Comparison of ENCODE assay signal across 8 mouse cellular contexts in the genomic region with DNA sequence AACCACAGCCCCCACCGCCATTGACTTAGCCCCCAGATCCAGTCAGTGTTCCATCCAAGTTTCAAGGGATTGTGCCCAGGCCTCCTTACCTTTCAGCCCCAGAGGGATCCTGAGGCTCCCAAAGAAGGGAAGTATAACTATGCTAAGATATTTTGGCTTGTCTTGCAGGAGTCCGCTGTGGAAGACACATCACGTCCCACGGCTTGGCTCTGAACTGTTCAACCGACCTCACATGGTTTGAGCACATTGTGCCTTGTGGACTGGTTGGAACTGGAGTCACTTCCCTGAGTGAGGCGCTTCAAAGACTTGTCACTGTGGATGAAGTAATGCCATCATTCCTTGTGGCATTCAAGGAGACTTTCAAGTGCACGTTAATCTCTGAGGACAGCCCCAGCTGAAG. TPM values are rescaled to one million over a fixed set of nuclear protein-coding genes. Genes with fewer than 3 reads are reported as not detected.
DNase-seq lines count a peak whose midpoint lies in the region; ATAC-seq lines count a peak whose summit lies in the region.

No protein-coding gene starts in this region.

- no peaks in the 10 kb centered on the region for H3K9me3 ChIP-seq in lung, embryonic 16.5 days (ENCODE audit: control insufficient read depth, low read length)
- H3K9me3 ChIP-seq in hindbrain, embryonic 11.5 days (ENCODE audit: control insufficient read depth, low read length) = no peaks in the 10 kb centered on the region
- no peaks in the 10 kb centered on the region for H3K9me3 ChIP-seq in midbrain, embryonic 13.5 days

- H3K36me3 ChIP-seq in lung, embryonic 16.5 days (ENCODE audit: control insufficient read depth, insufficient read depth, low read length) = no peaks in the 10 kb centered on the region
- no peaks in the 10 kb centered on the region for H3K36me3 ChIP-seq in hindbrain, embryonic 11.5 days (ENCODE audit: control insufficient read depth, insufficient read depth, low read length)
- H3K36me3 ChIP-seq in midbrain, embryonic 13.5 days = no peaks in the 10 kb centered on the region

- no peak for ATAC-seq in CD4-positive, CD25-positive, alpha-beta regulatory T cell, adult 4 months
- no peak for ATAC-seq in lung, embryonic 16.5 days (ENCODE audit: low read depth)
- ATAC-seq in hindbrain, embryonic 11.5 days (ENCODE audit: low FRiP score) = peak; percentile 15; the same call in 1 of the 2 replicates
- peak; percentile 12; the same call in 1 of the 2 replicates for ATAC-seq in midbrain, embryonic 13.5 days

- DNase-seq in CD4-positive, CD25-positive, alpha-beta regulatory T cell, adult 2 months (ENCODE audit: low read depth, low spot score) = peak; percentile 11
- DNase-seq in lung, postnatal 14 days = no peak
- DNase-seq in hindbrain, embryonic 11.5 days (ENCODE audit: low spot score) = no peak
- no peak for DNase-seq in urinary bladder, adult 18-20 months (ENCODE audit: low spot score in 2 of 2)
- DNase-seq in urinary bladder, postnatal 25 days (ENCODE audit: low spot score) = no peak

- H3K4me2 ChIP-seq in lung, embryonic 16.5 days (ENCODE audit: low read depth, low read length) = peak overlapping the region; percentile 87
- peak overlapping the region; percentile 91 for H3K4me2 ChIP-seq in hindbrain, embryonic 11.5 days (replicated peaks; ENCODE audit: low read depth, low read length)
- peak overlapping the region; percentile 82 for H3K4me2 ChIP-seq in midbrain, embryonic 13.5 days (replicated peaks)

- H3K27ac ChIP-seq in lung, embryonic 16.5 days (ENCODE audit: low read length) = no peak overlapping the region
- H3K27ac ChIP-seq in hindbrain, embryonic 11.5 days (ENCODE audit: low read depth, low read length) = peak overlapping the region; percentile 93; the same call in 1 of the 2 replicates
- peak overlapping the region; percentile 90 for H3K27ac ChIP-seq in midbrain, embryonic 13.5 days

- H3K27me3 ChIP-seq in lung, embryonic 16.5 days (ENCODE audit: control insufficient read depth, insufficient read depth, low read depth, low read length) = no peaks in the 10 kb centered on the region
- H3K27me3 ChIP-seq in hindbrain, embryonic 11.5 days (ENCODE audit: control insufficient read depth, insufficient read depth, low read length) = no peaks in the 10 kb centered on the region
- H3K27me3 ChIP-seq in midbrain, embryonic 13.5 days = peaks cover 8% of the 10 kb centered on the region; the same call in 1 of the 2 replicates

- H3K4me3 ChIP-seq in lung, embryonic 16.5 days (ENCODE audit: low read length) = peak overlapping the region; percentile 93
- H3K4me3 ChIP-seq in hindbrain, embryonic 11.5 days (ENCODE audit: low read depth, low read length) = peak overlapping the region; percentile 76
- peak overlapping the region; percentile 79 for H3K4me3 ChIP-seq in midbrain, embryonic 13.5 days (replicated peaks)

- H3K4me1 ChIP-seq in lung, embryonic 16.5 days (replicated peaks; ENCODE audit: control insufficient read depth, insufficient read depth, low read length) = no peaks in the 10 kb centered on the region
- no peaks in the 10 kb centered on the region; the same call in 1 of the 2 replicates for H3K4me1 ChIP-seq in hindbrain, embryonic 11.5 days (replicated peaks; ENCODE audit: control insufficient read depth, insufficient read depth, low read length)
- H3K4me1 ChIP-seq in midbrain, embryonic 13.5 days (replicated peaks) = peaks cover 5% of the 10 kb centered on the region

- peak overlapping the region; percentile 95 for H3K9ac ChIP-seq in lung, embryonic 16.5 days (ENCODE audit: low read length)
- peak overlapping the region; percentile 85 for H3K9ac ChIP-seq in hindbrain, embryonic 11.5 days (ENCODE audit: low read depth, low read length)
- H3K9ac ChIP-seq in midbrain, embryonic 13.5 days (replicated peaks) = peak overlapping the region; percentile 83

- 54% methylated on average over 7 of the region's 7 CpGs for WGBS in lung, embryonic 16.5 days
- WGBS in hindbrain, embryonic 11.5 days = 76% methylated on average over 7 of the region's 7 CpGs
- 70% methylated on average over 7 of the region's 7 CpGs for WGBS in midbrain, embryonic 13.5 days

RNA-seq across cellular contexts. Expression of a gene that starts 0.9 kb away (rescaled TPM):
- polyA plus RNA-seq in CD4-positive, CD25-positive, alpha-beta regulatory T cell, adult 4 months (2017; shearing (Covaris generic)) = not detected
- polyA plus RNA-seq in lung, embryonic 16.5 days (2015; fragmentation: Nextera tagmentation; extraction: Ambion mirVana) = 12.8 and 13.8 TPM in 2 replicates
- 20.8 and 23.7 TPM in 2 replicates for polyA plus RNA-seq in hindbrain, embryonic 11.5 days (2014; fragmentation: Nextera tagmentation; extraction: Ambion mirVana)
- polyA plus RNA-seq in midbrain, embryonic 13.5 days (2015; fragmentation: Nextera tagmentation; extraction: Ambion mirVana) = 14.6 and 16.6 TPM in 2 replicates

RNA-seq across cellular contexts. Expression of a gene that starts 16.3 kb away (rescaled TPM):
- polyA plus RNA-seq in CD4-positive, CD25-positive, alpha-beta regulatory T cell, adult 4 months (2017; shearing (Covaris generic)) = not detected
- 2.4 and 3.0 TPM in 2 replicates for polyA plus RNA-seq in lung, embryonic 16.5 days (2015; fragmentation: Nextera tagmentation; extraction: Ambion mirVana)
- polyA plus RNA-seq in hindbrain, embryonic 11.5 days (2014; fragmentation: Nextera tagmentation; extraction: Ambion mirVana) = 3.4 and 3.9 TPM in 2 replicates
- polyA plus RNA-seq in midbrain, embryonic 13.5 days (2015; fragmentation: Nextera tagmentation; extraction: Ambion mirVana) = 1.2 and 1.7 TPM in 2 replicates

RNA-seq across cellular contexts. Expression of a gene that starts 38.6 kb away (rescaled TPM):
- polyA plus RNA-seq in CD4-positive, CD25-positive, alpha-beta regulatory T cell, adult 4 months (2017; shearing (Covaris generic)) = 10 to 100 TPM; 37.3 to 46.3 TPM
- polyA plus RNA-seq in lung, embryonic 16.5 days (2015; fragmentation: Nextera tagmentation; extraction: Ambion mirVana) = 57.0 and 58.7 TPM in 2 replicates
- 79.9 and 88.9 TPM in 2 replicates for polyA plus RNA-seq in hindbrain, embryonic 11.5 days (2014; fragmentation: Nextera tagmentation; extraction: Ambion mirVana)
- polyA plus RNA-seq in midbrain, embryonic 13.5 days (2015; fragmentation: Nextera tagmentation; extraction: Ambion mirVana) = 57.1 and 59.4 TPM in 2 replicates

Comparison
In these comparisons a context has a peak if more than half of its experiments do, and no peak if none do; other contexts are left out.
1. ATAC-seq: peak in hindbrain, embryonic 11.5 days (single experiment) and midbrain, embryonic 13.5 days (single experiment); none in CD4-positive, CD25-positive, alpha-beta regulatory T cell, adult 4 months (single experiment) and lung, embryonic 16.5 days (single experiment).
2. RNA of a gene that starts 0.9 kb away (polyA plus RNA-seq): 20.8 to 23.7 TPM in hindbrain, embryonic 11.5 days, 14.6 to 16.6 TPM in midbrain, embryonic 13.5 days and 12.8 to 13.8 TPM in lung, embryonic 16.5 days; not detected in CD4-positive, CD25-positive, alpha-beta regulatory T cell, adult 4 months; every median in the first group is over 10 times any median in the second.
3. Peak in every context shown above with its lines, with median percentiles within 50 percentile points of each other: H3K4me2 ChIP-seq, H3K4me3 ChIP-seq and H3K9ac ChIP-seq.